Mouse (Mus musculus) limb, embryonic 14.5 days (tissue): Measurements from ENCODE around the gene Ssx2ip. TPM values are rescaled to one million over a fixed set of nuclear protein-coding genes. Genes with fewer than 3 reads are reported as not detected.

Experiments used
- ATAC-seq: fragments of 200-750 bp; cut with Nextera tagmentation; 2 replicates; pipeline ENCODE4 v1.8.0; 2017; ENCODE audit warnings: low read depth, moderate number of reproducible peaks, moderate TSS enrichment; ENCODE audit not compliant: low FRiP score
- DNase-seq: peaks from one replicate; pipeline ENCODE4 v3.0.0-alpha.2; 2015; ENCODE audit warnings: low spot score
- H3K27ac ChIP-seq: fragments of 300-500 bp; sonication (generic); replicated peaks from 2 replicates; pipeline ENCODE4 v1.5.1; 2014; ENCODE audit warnings: low read depth, mild to moderate bottlenecking, low read length, moderate library complexity, mixed read lengths
- H3K27me3 ChIP-seq: fragments of 300-500 bp; sonication (generic); 2 replicates; pipeline ENCODE4 v1.6.1; 2014; ENCODE audit warnings: low read length, mixed read lengths; ENCODE audit not compliant: control insufficient read depth, insufficient read depth
- H3K36me3 ChIP-seq: fragments of 300-500 bp; sonication (generic); 2 replicates; pipeline ENCODE4 v1.6.1; 2014; ENCODE audit warnings: mild to moderate bottlenecking, low read length, moderate library complexity, mixed read lengths; ENCODE audit not compliant: control insufficient read depth, insufficient read depth
- H3K4me1 ChIP-seq: fragments of 300-500 bp; sonication (generic); 2 replicates; pipeline ENCODE4 v1.6.1; 2014; ENCODE audit warnings: antibody characterized with exemption, low read length, mixed read lengths; ENCODE audit not compliant: control insufficient read depth, insufficient read depth
- H3K4me2 ChIP-seq: fragments of 300-500 bp; sonication (generic); replicated peaks from 2 replicates; pipeline ENCODE4 v1.6.1; 2014; ENCODE audit warnings: low read depth, mild to moderate bottlenecking, low read length, moderate library complexity; ENCODE audit not compliant: severe bottlenecking
- H3K4me3 ChIP-seq: fragments of 300-500 bp; sonication (generic); replicated peaks from 2 replicates; pipeline ENCODE4 v1.5.1; 2014; ENCODE audit warnings: low read length
- H3K9ac ChIP-seq: fragments of 300-500 bp; sonication (generic); 2 replicates; pipeline ENCODE4 v1.6.1; 2014; ENCODE audit warnings: mild to moderate bottlenecking, low read depth, low read length, moderate library complexity; ENCODE audit not compliant: severe bottlenecking
- H3K9me3 ChIP-seq: fragments of 300-500 bp; sonication (generic); 2 replicates; pipeline ENCODE4 v1.6.1; 2016; ENCODE audit warnings: low read length; ENCODE audit not compliant: control insufficient read depth
- POLR2A ChIP-seq: fragments of 200-500 bp; IDR thresholded peaks from 2 replicates; pipeline ENCODE4 v1.8.0; 2012; ENCODE audit warnings: inconsistent platforms, mild to moderate bottlenecking, moderate library complexity, borderline replicate concordance; ENCODE audit not compliant: insufficient read depth, insufficient read length; ENCODE audit errors: extremely low read depth
- WGBS: fragments of 180-500 bp; shearing (Covaris S2); extraction: QIAGEN DNeasy Blood & Tissue Kit; methylation state at CpG from one replicate; pipeline ENCODE4 v1.1.7; 2014; 5-methylcytosine and 5-hydroxymethylcytosine counted together
- polyA plus RNA-seq, 2 experiments: library from polyadenylated mRNA; depleted of rRNA in 1 of 2; stranded (reverse) in 1 of 2; unstranded in 1 of 2; fragments of >200 nt; fragmentation: Nextera tagmentation in 1 of 2; extraction: Ambion mirVana in 1 of 2; gene quantifications; 2 replicates each; pipeline versions ENCODE4 v1.2.1 to v1.2.3; 2012 to 2014

Gene Ssx2ip
- polyA plus RNA-seq, 2 experiments: 12.2 to 32.6 TPM

- WGBS: 77% methylated on average over 8 of the region's 8 CpGs
- Histone ChIP-seq H3K27me3 (no peaks in the 10 kb centered on the region), H3K9me3 (no peaks in the 10 kb centered on the region), H3K4me2 (no peak overlapping the region), H3K4me3 (no peak overlapping the region), H3K36me3 (no peaks in the 10 kb centered on the region), H3K9ac (no peak overlapping the region), H3K27ac (no peak overlapping the region), H3K4me1 (no peaks in the 10 kb centered on the region)
- no peak for DNase-seq
- TF ChIP-seq POLR2A: no peak
- ATAC-seq: no peak
Observed at GRCm38 (mm10) chr3:146378753-146379152, 25.7 kb upstream of the Ssx2ip start.

- Histone ChIP-seq H3K4me3 (no peak overlapping the region), H3K4me1 (no peaks in the 10 kb centered on the region), H3K9me3 (no peaks in the 10 kb centered on the region), H3K9ac (no peak overlapping the region), H3K4me2 (no peak overlapping the region), H3K27me3 (no peaks in the 10 kb centered on the region), H3K27ac (no peak overlapping the region), H3K36me3 (no peaks in the 10 kb centered on the region)
- ATAC-seq: no peak
- DNase-seq: no peak
- 77% methylated on average over 9 of the region's 9 CpGs for WGBS
- TF ChIP-seq POLR2A: no peak
Observed at GRCm38 (mm10) chr3:146379740-146380466, 24.5 kb upstream of the Ssx2ip start.

- no peaks in the 10 kb centered on the region for H3K27me3 ChIP-seq
- H3K36me3 ChIP-seq: no peaks in the 10 kb centered on the region
- TF ChIP-seq POLR2A: no peak
- no peak for ATAC-seq
- H3K9me3 ChIP-seq: no peaks in the 10 kb centered on the region
- H3K9ac ChIP-seq: no peak overlapping the region
- no peak overlapping the region for H3K4me2 ChIP-seq
- H3K27ac ChIP-seq: no peak overlapping the region
- no peak overlapping the region for H3K4me3 ChIP-seq
- no peak for DNase-seq
- WGBS: 92% methylated on average over 2 of the region's 2 CpGs
- H3K4me1 ChIP-seq: no peaks in the 10 kb centered on the region
Observed at GRCm38 (mm10) chr3:146380874-146381273, 23.6 kb upstream of the Ssx2ip start.

GRCm38 (mm10) chr3:146381471-146381870 lies 23.0 kb upstream of the Ssx2ip start:
- Histone ChIP-seq H3K27ac (no peak overlapping the region), H3K9ac (no peak overlapping the region), H3K27me3 (no peaks in the 10 kb centered on the region), H3K9me3 (no peaks in the 10 kb centered on the region), H3K4me3 (no peak overlapping the region), H3K36me3 (no peaks in the 10 kb centered on the region), H3K4me2 (no peak overlapping the region), H3K4me1 (no peaks in the 10 kb centered on the region)
- 88% methylated on average over 9 of the region's 9 CpGs for WGBS
- ATAC-seq (no peak), DNase-seq (no peak)
- TF ChIP-seq POLR2A: no peak

- H3K27me3 ChIP-seq: no peaks in the 10 kb centered on the region
- no peak overlapping the region for H3K4me3 ChIP-seq
- WGBS: 62% methylated on average over 3 of the region's 3 CpGs
- no peak for TF ChIP-seq POLR2A
- DNase-seq (no peak), ATAC-seq (no peak)
- no peaks in the 10 kb centered on the region for H3K4me1 ChIP-seq
- H3K9me3 ChIP-seq: no peaks in the 10 kb centered on the region
- no peak overlapping the region for H3K9ac ChIP-seq
- no peak overlapping the region for H3K27ac ChIP-seq
- H3K4me2 ChIP-seq: no peak overlapping the region
- no peaks in the 10 kb centered on the region for H3K36me3 ChIP-seq
Observed at GRCm38 (mm10) chr3:146386800-146387199, 17.6 kb upstream of the Ssx2ip start.

- DNase-seq: no peak
- Histone ChIP-seq H3K4me1 (no peaks in the 10 kb centered on the region), H3K9ac (no peak overlapping the region), H3K27ac (no peak overlapping the region), H3K27me3 (no peaks in the 10 kb centered on the region), H3K4me3 (no peak overlapping the region), H3K9me3 (no peaks in the 10 kb centered on the region), H3K4me2 (no peak overlapping the region), H3K36me3 (no peaks in the 10 kb centered on the region)
- ATAC-seq: no peak
- 81% methylated on average over 19 of the region's 19 CpGs for WGBS
- TF ChIP-seq POLR2A: no peak
Observed at GRCm38 (mm10) chr3:146392656-146393321, 11.7 kb upstream of the Ssx2ip start.
